Mouse (Mus musculus) thymus, adult 2 months (tissue): ENCODE results near the gene Gm3417.

Source experiments
- CTCF ChIP-seq: fragments of 200-500 bp; IDR thresholded peaks from 2 replicates; pipeline ENCODE4 v1.5.1; 2012; ENCODE audit warnings: mild to moderate bottlenecking, control low read depth, low read length, moderate library complexity, borderline replicate concordance; ENCODE audit not compliant: control insufficient read depth, poor library complexity, insufficient read depth; ENCODE audit errors: extremely low read depth
- POLR2A ChIP-seq: fragments of 200-500 bp; IDR thresholded peaks from 2 replicates; pipeline ENCODE4 v1.6.1; 2012; ENCODE audit warnings: mild to moderate bottlenecking, low read length, control low read depth, moderate library complexity; ENCODE audit not compliant: control insufficient read depth, poor library complexity, insufficient read depth; ENCODE audit errors: extremely low read depth

- TF ChIP-seq CTCF (no peak), POLR2A (no peak)
Observed at GRCm38 (mm10) chr17:14921582-14921981, 57.0 kb downstream of the Gm3417 start.
